Mouse (Mus musculus) ES-E14 (cell line): ENCODE results near the gene Ccdc194.

Experiments
- CHD2 ChIP-seq: IDR thresholded peaks from 2 replicates; pipeline ENCODE4 v1.6.1; 2014; ENCODE audit warnings: mild to moderate bottlenecking, low read depth, low read length, inconsistent platforms
- MAFK ChIP-seq: IDR thresholded peaks from 2 replicates; pipeline ENCODE4 v1.6.1; 2014; ENCODE audit warnings: mild to moderate bottlenecking, low read depth, low read length, inconsistent platforms; ENCODE audit not compliant: insufficient read depth
- ZC3H11A ChIP-seq: IDR thresholded peaks from 2 replicates; pipeline ENCODE4 v1.6.1; 2012; ENCODE audit warnings: low read depth, mild to moderate bottlenecking, inconsistent platforms, low read length, borderline replicate concordance
- ZNF384 ChIP-seq: IDR thresholded peaks from 2 replicates; pipeline ENCODE4 v1.6.1; 2012; ENCODE audit warnings: low read depth, low read length, inconsistent platforms

- TF ChIP-seq ZNF384: no peak
- no peak for TF ChIP-seq ZC3H11A
- TF ChIP-seq CHD2: peak; percentile 86
- no peak for TF ChIP-seq MAFK
Observed at GRCm38 (mm10) chr8:71483932-71484331, 41.6 kb downstream of the Ccdc194 start.
